Mouse (Mus musculus) kidney, embryonic 14.5 days (tissue): ENCODE data around the gene A130010J15Rik. TPM values are rescaled to one million over a fixed set of nuclear protein-coding genes. Genes with fewer than 3 reads are reported as not detected.

Experiments
- ATAC-seq: fragments of 200-750 bp; cut with Nextera tagmentation; 2 replicates; pipeline ENCODE4 v1.8.0; 2017; ENCODE audit warnings: moderate number of reproducible peaks, mild to moderate bottlenecking, moderate TSS enrichment, moderate library complexity; ENCODE audit not compliant: low FRiP score, low TSS enrichment
- H3K27ac ChIP-seq: fragments of 300-500 bp; sonication (generic); 2 replicates; pipeline ENCODE4 v1.5.1; 2014; ENCODE audit warnings: low read depth, mild to moderate bottlenecking, low read length, moderate library complexity, mixed read lengths
- H3K27me3 ChIP-seq: fragments of 300-500 bp; sonication (generic); 2 replicates; pipeline ENCODE4 v1.6.1; 2014; ENCODE audit warnings: mild to moderate bottlenecking, low read length; ENCODE audit not compliant: control insufficient read depth, insufficient read depth
- H3K36me3 ChIP-seq: fragments of 300-500 bp; sonication (generic); 2 replicates; pipeline ENCODE4 v1.6.1; 2014; ENCODE audit warnings: low read length, mixed read lengths; ENCODE audit not compliant: control insufficient read depth, insufficient read depth
- H3K4me1 ChIP-seq: fragments of 300-500 bp; sonication (generic); 2 replicates; pipeline ENCODE4 v1.6.1; 2014; ENCODE audit warnings: low read length, mixed read lengths; ENCODE audit not compliant: control insufficient read depth, insufficient read depth
- H3K4me2 ChIP-seq: fragments of 300-500 bp; sonication (generic); replicated peaks from 2 replicates; pipeline ENCODE4 v1.6.1; 2014; ENCODE audit warnings: low read depth, mild to moderate bottlenecking, low read length
- H3K4me3 ChIP-seq: fragments of 300-500 bp; sonication (generic); 2 replicates; pipeline ENCODE4 v1.5.1; 2014; ENCODE audit warnings: mild to moderate bottlenecking, low read length
- H3K9ac ChIP-seq: fragments of 300-500 bp; sonication (generic); 2 replicates; pipeline ENCODE4 v1.6.1; 2014; ENCODE audit warnings: low read depth, mild to moderate bottlenecking, low read length, moderate library complexity
- H3K9me3 ChIP-seq: fragments of 300-500 bp; sonication (generic); 2 replicates; pipeline ENCODE4 v1.6.1; 2016; ENCODE audit warnings: low read length; ENCODE audit not compliant: control insufficient read depth
- WGBS: fragments of 180-500 bp; shearing (Covaris S2); extraction: QIAGEN DNeasy Blood & Tissue Kit; methylation state at CpG from one replicate; pipeline ENCODE4 v1.1.7; 2014; 5-methylcytosine and 5-hydroxymethylcytosine counted together
- polyA plus RNA-seq: library from polyadenylated mRNA; unstranded; fragments of >200 nt; fragmentation: Nextera tagmentation; extraction: Ambion mirVana; gene quantifications from 2 replicates; pipeline ENCODE4 v1.2.1, GENCODE M21; 2014

Gene A130010J15Rik
- 13.1 and 16.0 TPM in 2 replicates for polyA plus RNA-seq

- no peak within 1 kb of the TSS for H3K9ac ChIP-seq
- peaks cover 6% of the 10 kb centered on the region; the same call in 1 of the 2 replicates for H3K4me1 ChIP-seq
- no peak within 1 kb of the TSS for H3K4me2 ChIP-seq
- no peak within 1 kb of the TSS for H3K4me3 ChIP-seq
- 91% methylated on average over 3 of the region's 3 CpGs for WGBS
- no peak within 1 kb of the TSS for H3K27ac ChIP-seq
- H3K9me3 ChIP-seq: no peaks in the 10 kb centered on the region
- no peak for ATAC-seq
- H3K27me3 ChIP-seq: no peaks in the 10 kb centered on the region
- no peaks in the 10 kb centered on the region for H3K36me3 ChIP-seq
Observed at GRCm38 (mm10) chr1:193167746-193168145, at the start of gene A130010J15Rik. TSS of gene A130010J15Rik (plus strand) at chr1:193168046.

- Histone ChIP-seq H3K4me2 (no peak overlapping the region), H3K27me3 (no peaks in the 10 kb centered on the region), H3K27ac (no peak overlapping the region), H3K4me1 (no peaks in the 10 kb centered on the region), H3K9me3 (no peaks in the 10 kb centered on the region), H3K9ac (no peak overlapping the region), H3K36me3 (peaks cover 89% of the 10 kb centered on the region), H3K4me3 (no peak overlapping the region)
- no peak for ATAC-seq
- WGBS: 93% methylated on average over 7 of the region's 7 CpGs
Observed at GRCm38 (mm10) chr1:193122793-193123192, 45.1 kb upstream of the A130010J15Rik start.

- Histone ChIP-seq H3K36me3 (peaks cover 88% of the 10 kb centered on the region), H3K4me3 (no peak overlapping the region), H3K9ac (no peak overlapping the region), H3K9me3 (no peaks in the 10 kb centered on the region), H3K4me1 (no peaks in the 10 kb centered on the region), H3K4me2 (no peak overlapping the region), H3K27me3 (no peaks in the 10 kb centered on the region), H3K27ac (no peak overlapping the region)
- 93% methylated on average over 6 of the region's 6 CpGs for WGBS
- no peak for ATAC-seq
Observed at GRCm38 (mm10) chr1:193123290-193123689, 44.6 kb upstream of the A130010J15Rik start.

- peaks cover 9% of the 10 kb centered on the region for H3K4me1 ChIP-seq
- no peak overlapping the region for H3K27ac ChIP-seq
- H3K27me3 ChIP-seq: no peaks in the 10 kb centered on the region
- H3K4me3 ChIP-seq: no peak overlapping the region
- WGBS: 79% methylated on average over 4 of the region's 4 CpGs
- peaks cover 63% of the 10 kb centered on the region for H3K36me3 ChIP-seq
- ATAC-seq: no peak
- no peak overlapping the region for H3K4me2 ChIP-seq
- no peak overlapping the region for H3K9ac ChIP-seq
- no peaks in the 10 kb centered on the region for H3K9me3 ChIP-seq
Observed at GRCm38 (mm10) chr1:193125835-193126234, 42.0 kb upstream of the A130010J15Rik start.

GRCm38 (mm10) chr1:193128055-193128454, 39.8 kb upstream of the A130010J15Rik start:
- H3K36me3 ChIP-seq: peaks cover 41% of the 10 kb centered on the region
- H3K27ac ChIP-seq: no peak overlapping the region
- no peak for ATAC-seq
- no peak overlapping the region for H3K4me2 ChIP-seq
- no peaks in the 10 kb centered on the region for H3K9me3 ChIP-seq
- peaks cover 9% of the 10 kb centered on the region for H3K4me1 ChIP-seq
- no peaks in the 10 kb centered on the region for H3K27me3 ChIP-seq
- WGBS: 92% methylated on average over 6 of the region's 6 CpGs
- H3K4me3 ChIP-seq: no peak overlapping the region
- no peak overlapping the region for H3K9ac ChIP-seq

- Histone ChIP-seq H3K4me2 (peak overlapping the region; percentile 60), H3K27me3 (no peaks in the 10 kb centered on the region), H3K9me3 (no peaks in the 10 kb centered on the region), H3K36me3 (peaks cover 29% of the 10 kb centered on the region), H3K4me3 (peak overlapping the region; percentile 98), H3K4me1 (peaks cover 9% of the 10 kb centered on the region), H3K9ac (peak overlapping the region; percentile 86), H3K27ac (no peak overlapping the region)
- WGBS: 28% methylated on average over 5 of the region's 5 CpGs
- no peak for ATAC-seq
Observed at GRCm38 (mm10) chr1:193129321-193129720, 38.5 kb upstream of the A130010J15Rik start.

GRCm38 (mm10) chr1:193129786-193130455, 37.9 kb upstream of the A130010J15Rik start, which contains the start of gene Diexf:
TSS of gene Diexf (minus strand) at chr1:193130272.
- no peaks in the 10 kb centered on the region for H3K27me3 ChIP-seq
- H3K27ac ChIP-seq: no peak within 1 kb of the TSS
- H3K4me3 ChIP-seq: peak within 1 kb of the TSS; percentile 98
- peak within 1 kb of the TSS; percentile 60 for H3K4me2 ChIP-seq
- H3K4me1 ChIP-seq: peaks cover 9% of the 10 kb centered on the region
- WGBS: under 1% methylated on average over 61 of the region's 61 CpGs
- peak; percentile 94 for ATAC-seq
- H3K9ac ChIP-seq: peak within 1 kb of the TSS; percentile 86
- H3K36me3 ChIP-seq: peaks cover 23% of the 10 kb centered on the region
- no peaks in the 10 kb centered on the region for H3K9me3 ChIP-seq

- Histone ChIP-seq H3K27ac (no peak overlapping the region), H3K9ac (peak overlapping the region; percentile 31; the same call in 1 of the 2 replicates), H3K27me3 (no peaks in the 10 kb centered on the region), H3K4me1 (peaks cover 9% of the 10 kb centered on the region), H3K4me3 (peak overlapping the region; percentile 98), H3K9me3 (no peaks in the 10 kb centered on the region), H3K36me3 (peaks cover 20% of the 10 kb centered on the region), H3K4me2 (peak overlapping the region; percentile 60)
- 32% methylated on average over 11 of the region's 11 CpGs for WGBS
- no peak; the same call in 1 of the 2 replicates for ATAC-seq
Observed at GRCm38 (mm10) chr1:193130456-193130825, 37.4 kb upstream of the A130010J15Rik start.

- peak; percentile 18; the same call in 1 of the 2 replicates for ATAC-seq
- Histone ChIP-seq H3K9me3 (no peaks in the 10 kb centered on the region), H3K9ac (peak overlapping the region; percentile 31; the same call in 1 of the 2 replicates), H3K4me2 (peak overlapping the region; percentile 60; the same call in 1 of the 2 replicates), H3K36me3 (peaks cover 20% of the 10 kb centered on the region), H3K4me3 (peak overlapping the region; percentile 98; the same call in 1 of the 2 replicates), H3K4me1 (peaks cover 9% of the 10 kb centered on the region), H3K27ac (no peak overlapping the region), H3K27me3 (no peaks in the 10 kb centered on the region)
- WGBS: 66% methylated on average over 8 of the region's 8 CpGs
Observed at GRCm38 (mm10) chr1:193130839-193131238, 37.0 kb upstream of the A130010J15Rik start.
